Mouse (Mus musculus) cerebellum, postnatal 25 days (tissue): ENCODE data around the gene Ntng1.

Source experiments
- DNase-seq, 2 experiments: peaks; one replicate each; pipeline ENCODE4 v3.0.0; 2021; ENCODE audit warnings: mixed read lengths in 2 of 2

Gene Ntng1

GRCm38 (mm10) chr3:110143206-110144061, at the start of gene Ntng1:
TSS of gene Ntng1 (minus strand) at chr3:110144011.
- peak; percentile 60 to 65 for DNase-seq

DNA sequence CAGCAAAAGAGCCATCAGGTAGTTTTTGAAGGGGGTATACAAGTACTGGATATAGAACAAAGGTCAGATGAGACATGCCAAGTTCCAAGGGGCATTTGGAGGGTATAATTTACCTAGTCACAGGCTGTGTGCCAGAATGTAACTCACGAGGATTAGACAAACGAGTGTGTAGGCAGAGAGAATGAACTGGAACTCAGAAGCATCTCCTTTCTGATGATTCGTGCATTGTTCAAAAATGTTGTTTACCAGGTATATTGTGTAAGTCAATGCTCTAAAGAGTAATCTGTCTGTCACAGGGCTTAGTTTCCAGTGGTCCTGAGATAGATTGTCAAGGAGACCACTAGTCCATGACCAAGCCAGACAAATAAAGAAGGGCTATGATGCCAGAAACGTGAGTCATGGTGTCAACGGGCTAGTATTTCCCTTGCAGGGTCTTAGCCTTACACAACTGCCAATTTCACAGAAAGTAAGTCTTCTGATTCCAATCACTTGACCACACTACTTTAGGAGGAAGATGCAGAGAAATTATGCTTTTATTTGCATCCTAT, 43.7 kb upstream of the Ntng1 start:
- DNase-seq, result no peak

GRCm38 (mm10) chr3:110149089-110149488, 5.3 kb upstream of the Ntng1 start:
- DNase-seq, result no peak

GRCm38 (mm10) chr3:110144301-110145055, 667 bp upstream of the Ntng1 start:
- DNase-seq, result peak; percentile 40 to 45

DNA sequence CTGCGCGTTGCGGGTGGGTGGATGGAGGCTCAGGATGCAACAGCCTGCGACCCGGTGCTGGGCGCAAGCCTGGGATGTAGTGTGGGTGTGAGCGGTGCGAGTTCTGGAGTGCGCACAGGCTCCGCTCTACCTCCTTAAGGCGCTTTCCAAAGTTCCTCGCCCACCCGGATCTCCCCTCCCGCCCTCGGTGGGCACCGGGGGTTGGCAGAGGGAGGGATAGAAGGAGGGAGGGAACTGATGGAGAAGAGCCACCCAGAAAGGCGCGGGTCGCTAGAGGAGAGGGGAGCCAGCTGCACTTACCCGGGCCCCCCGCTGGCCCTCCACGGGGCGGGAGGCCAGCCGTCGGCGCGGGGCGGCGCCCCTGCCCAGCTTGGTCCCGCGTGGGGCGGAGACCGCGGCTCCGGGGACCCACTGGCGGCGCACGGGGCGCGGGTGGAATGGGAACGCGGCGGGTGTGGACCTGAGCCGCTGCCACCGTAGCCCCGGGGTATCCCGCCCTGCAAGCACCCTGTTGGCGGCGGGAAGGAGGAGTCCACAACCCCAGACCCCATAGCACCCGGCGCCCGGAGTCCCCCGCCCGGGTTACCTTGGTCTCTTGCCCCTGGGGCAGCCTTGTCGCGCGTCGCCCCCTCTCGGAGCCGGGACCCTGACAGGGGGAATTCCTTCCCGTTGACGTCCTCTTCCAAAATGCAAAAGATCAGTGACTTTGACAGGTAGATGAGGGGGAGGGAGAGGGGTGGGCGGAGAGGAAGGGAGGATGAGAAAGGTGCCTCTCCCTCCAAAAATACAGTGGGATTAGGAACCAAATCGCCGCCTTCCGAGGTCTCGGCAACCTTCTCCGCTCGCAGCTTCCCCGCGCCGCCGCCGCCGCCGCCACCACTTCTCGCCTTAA, 1.3 kb downstream of the Ntng1 start:
- peak; percentile 61 to 67 for DNase-seq

GRCm38 (mm10) chr3:110141351-110142302, 2.2 kb downstream of the Ntng1 start:
- DNase-seq, result peak; percentile 65 to 82

GRCm38 (mm10) chr3:110136115-110136514, 7.7 kb downstream of the Ntng1 start:
- DNase-seq, result no peak

- DNase-seq, result no peak
These were observed 10.7 kb downstream of the Ntng1 start for GRCm38 (mm10) chr3:110133150-110133549.

DNA sequence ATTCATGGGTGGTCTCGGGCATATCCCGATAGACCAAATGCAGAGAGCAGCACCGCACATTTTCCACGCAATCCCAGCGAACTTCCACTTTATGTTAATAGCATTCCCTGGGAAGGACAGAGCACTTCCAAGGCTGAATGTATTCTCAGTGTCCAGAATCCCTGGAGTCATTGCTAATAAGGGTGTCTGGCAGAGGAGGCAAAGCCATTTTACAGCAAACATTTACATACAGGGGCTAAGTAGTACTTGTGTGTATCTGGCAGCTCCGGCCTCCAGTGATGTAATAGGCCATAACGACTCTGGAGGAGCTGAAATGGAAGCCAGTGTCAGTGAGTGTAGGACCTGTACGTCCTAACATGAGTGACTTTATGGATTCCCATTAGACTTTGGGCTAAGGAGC, 11.5 kb downstream of the Ntng1 start:
- no peak for DNase-seq

- no peak for DNase-seq
These were observed 12.5 kb downstream of the Ntng1 start for GRCm38 (mm10) chr3:110131043-110131891.

GRCm38 (mm10) chr3:110129607-110130006, 14.2 kb downstream of the Ntng1 start:
- no peak for DNase-seq

DNA sequence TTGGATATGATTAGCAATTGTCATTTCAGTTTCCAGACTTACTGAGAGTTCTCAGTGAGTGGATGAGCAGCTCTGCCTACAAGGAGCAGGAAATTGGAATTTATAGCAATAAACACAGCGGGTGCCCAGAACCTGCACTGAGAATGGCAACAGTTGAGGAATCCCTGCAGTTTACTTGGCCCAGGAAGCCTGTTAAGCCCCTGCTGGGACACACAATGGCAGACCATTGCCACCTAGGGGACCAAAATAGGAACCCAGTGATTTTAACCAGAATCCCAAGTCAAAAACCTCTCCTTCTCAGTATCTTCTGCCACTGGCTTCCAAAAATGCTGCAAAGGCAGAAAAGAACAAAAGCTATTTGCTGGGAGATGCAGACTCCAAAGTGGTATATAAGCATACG, 37.8 kb downstream of the Ntng1 start:
- DNase-seq, result peak; percentile 36 to 54

DNA sequence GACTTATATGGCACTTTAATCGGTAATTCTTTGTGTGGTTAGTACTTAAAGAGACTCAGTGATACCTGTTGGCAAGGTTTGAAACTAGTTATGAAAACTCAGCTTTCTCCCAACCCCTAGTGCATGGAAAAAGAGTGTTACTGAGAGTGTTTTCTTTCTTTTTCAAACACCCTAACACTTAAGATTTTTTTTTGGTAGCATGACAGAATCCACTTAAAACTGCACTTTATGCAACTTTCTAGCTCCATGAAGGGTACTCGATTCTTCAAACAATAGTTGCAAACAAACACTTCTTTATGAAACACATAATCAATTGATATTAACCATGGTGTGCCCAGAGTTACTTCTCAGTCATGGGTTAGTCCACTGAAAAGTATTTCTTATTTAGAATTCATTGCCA, 49.4 kb downstream of the Ntng1 start:
- DNase-seq, result no peak

GRCm38 (mm10) chr3:110094003-110094402, 49.8 kb downstream of the Ntng1 start:
- no peak for DNase-seq

- DNase-seq, result no peak
These were observed 51.3 kb downstream of the Ntng1 start for GRCm38 (mm10) chr3:110092521-110092920.

- DNase-seq, result no peak
These were observed 56.6 kb downstream of the Ntng1 start for GRCm38 (mm10) chr3:110087189-110087588.

DNA sequence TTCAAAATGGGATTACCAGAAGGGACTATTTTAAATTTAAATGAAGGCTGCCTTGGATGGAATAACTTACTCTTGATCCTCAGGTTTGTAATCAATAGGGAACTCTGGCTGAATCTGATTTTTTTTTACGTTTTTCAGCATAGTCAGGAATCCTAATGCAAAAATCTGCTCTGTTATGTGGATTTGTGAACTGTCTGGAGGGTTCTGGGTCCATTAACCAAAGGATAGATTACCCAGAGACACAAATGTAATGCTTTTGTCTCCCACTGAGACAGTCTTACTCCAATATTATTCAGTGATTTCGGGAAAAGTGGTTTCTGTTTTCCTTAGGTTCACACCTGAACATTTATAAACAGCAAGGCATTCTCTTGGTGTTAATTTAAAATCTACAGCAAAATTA, 58.5 kb downstream of the Ntng1 start:
- no peak for DNase-seq

DNA sequence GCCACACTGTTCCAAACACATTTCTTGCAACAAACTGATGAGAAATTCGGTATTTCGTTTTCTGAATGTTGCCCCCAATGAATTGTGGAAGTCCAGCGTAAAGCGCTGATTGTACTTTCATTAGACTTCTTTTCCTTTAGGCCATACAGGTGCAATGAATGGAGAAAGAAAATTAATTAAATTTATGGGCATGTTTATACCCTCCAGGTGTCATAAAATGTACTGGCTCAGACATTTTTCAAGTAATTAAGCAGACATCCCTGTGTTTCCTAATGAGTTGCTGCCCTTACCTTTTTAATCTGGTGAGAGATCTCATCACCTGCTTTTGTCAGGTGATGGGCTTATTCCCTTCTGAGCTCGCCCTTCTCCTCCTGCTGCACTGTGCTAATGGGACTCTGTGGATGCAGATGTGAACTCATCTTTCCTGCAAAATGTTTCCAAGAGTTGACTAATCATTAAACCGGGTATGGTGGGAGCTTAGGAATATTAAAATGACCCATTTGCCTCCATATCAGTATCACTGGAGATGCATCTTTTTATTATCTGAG, 79.0 kb downstream of the Ntng1 start:
- no peak for DNase-seq

GRCm38 (mm10) chr3:110055915-110056314, 87.9 kb downstream of the Ntng1 start:
- peak in 1 of 2 experiments; percentile 3 for DNase-seq

GRCm38 (mm10) chr3:110055433-110055832, 88.4 kb downstream of the Ntng1 start:
- no peak for DNase-seq
